Mouse (Mus musculus) limb, embryonic 10.5 days (tissue): Measurements from ENCODE around the gene Slpi. TPM values are rescaled to one million over a fixed set of nuclear protein-coding genes. Genes with fewer than 3 reads are reported as not detected.
A peak's percentile ranks its signal among the peaks of the same experiment; 100 is the strongest.

Source experiments
- DNase-seq: peaks from one replicate; pipeline ENCODE4 v3.0.0-alpha.2; 2017; ENCODE audit warnings: low spot score
- H3K27ac ChIP-seq: fragments of 300-500 bp; sonication (generic); 2 replicates; pipeline ENCODE4 v1.5.1; 2016; ENCODE audit warnings: mild to moderate bottlenecking
- H3K27me3 ChIP-seq: fragments of 300-500 bp; sonication (generic); 2 replicates; pipeline ENCODE4 v1.6.1; 2016; ENCODE audit warnings: low read depth, mild to moderate bottlenecking; ENCODE audit not compliant: poor library complexity, severe bottlenecking
- H3K36me3 ChIP-seq: fragments of 300-500 bp; sonication (generic); 2 replicates; pipeline ENCODE4 v1.6.1; 2016; ENCODE audit warnings: mild to moderate bottlenecking, moderate library complexity
- H3K4me1 ChIP-seq: fragments of 300-500 bp; sonication (generic); 2 replicates; pipeline ENCODE4 v1.6.1; 2016
- H3K4me3 ChIP-seq: fragments of 300-500 bp; sonication (generic); 2 replicates; pipeline ENCODE4 v1.5.1; 2016; ENCODE audit warnings: mild to moderate bottlenecking, moderate library complexity
- H3K9me3 ChIP-seq: fragments of 300-500 bp; sonication (generic); replicated peaks from 2 replicates; pipeline ENCODE4 v1.6.1; 2016; ENCODE audit warnings: mild to moderate bottlenecking
- WGBS: fragments of 180-500 bp; shearing (Covaris S2); methylation state at CpG from one replicate; pipeline ENCODE4 v1.1.7; 2016; 5-methylcytosine and 5-hydroxymethylcytosine counted together
- polyA plus RNA-seq: library from polyadenylated mRNA; unstranded; fragments of >200 nt; fragmentation: Nextera tagmentation; extraction: Ambion mirVana; gene quantifications from 2 replicates; pipeline ENCODE4 v1.2.1, GENCODE M21; 2016

The Slpi gene
- 0.46 TPM in 1 of 2 replicates, not detected in the other for polyA plus RNA-seq

GRCm38 (mm10) chr2:164389020-164389419 lies at the start of gene Slpi:
Slpi (minus strand) TSS chr2:164389095.
- WGBS: under 1% methylated on average over 17 of the region's 17 CpGs
- Histone ChIP-seq H3K4me1 (peaks cover 24% of the 10 kb centered on the region), H3K36me3 (no peaks in the 10 kb centered on the region), H3K27ac (peak within 1 kb of the TSS; percentile 85), H3K9me3 (no peaks in the 10 kb centered on the region), H3K4me3 (peak within 1 kb of the TSS; percentile 55), H3K27me3 (peaks cover 70% of the 10 kb centered on the region)
- DNase-seq: peak; percentile 64

- H3K4me1 ChIP-seq: peaks cover 87% of the 10 kb centered on the region
- H3K36me3 ChIP-seq: no peaks in the 10 kb centered on the region
- 56% methylated on average over 8 of the region's 8 CpGs for WGBS
- no peak for DNase-seq
- no peak overlapping the region for H3K27ac ChIP-seq
- peaks cover 46% of the 10 kb centered on the region for H3K27me3 ChIP-seq
- H3K4me3 ChIP-seq: no peak overlapping the region
- H3K9me3 ChIP-seq: no peaks in the 10 kb centered on the region
Observed at GRCm38 (mm10) chr2:164438257-164438656, 49.4 kb upstream of the Slpi start.

GRCm38 (mm10) chr2:164437710-164438109 lies 48.8 kb upstream of the Slpi start:
- H3K4me3 ChIP-seq: no peak overlapping the region
- WGBS: 68% methylated on average over 6 of the region's 6 CpGs
- no peak overlapping the region for H3K27ac ChIP-seq
- no peaks in the 10 kb centered on the region for H3K36me3 ChIP-seq
- peaks cover 87% of the 10 kb centered on the region for H3K4me1 ChIP-seq
- H3K27me3 ChIP-seq: peaks cover 46% of the 10 kb centered on the region
- DNase-seq: no peak
- H3K9me3 ChIP-seq: no peaks in the 10 kb centered on the region

- Histone ChIP-seq H3K27ac (peak overlapping the region; percentile 77), H3K4me3 (peak overlapping the region; percentile 24; the same call in 1 of the 2 replicates), H3K4me1 (peaks cover 87% of the 10 kb centered on the region), H3K36me3 (no peaks in the 10 kb centered on the region), H3K9me3 (no peaks in the 10 kb centered on the region), H3K27me3 (peaks cover 43% of the 10 kb centered on the region)
- DNase-seq: no peak
- 41% methylated on average over 3 of the region's 3 CpGs for WGBS
Observed at GRCm38 (mm10) chr2:164436961-164437360, 48.1 kb upstream of the Slpi start.

GRCm38 (mm10) chr2:164436215-164436913 lies 47.5 kb upstream of the Slpi start:
- 23% methylated on average over 8 of the region's 8 CpGs for WGBS
- H3K9me3 ChIP-seq: no peaks in the 10 kb centered on the region
- H3K36me3 ChIP-seq: no peaks in the 10 kb centered on the region
- no peak for DNase-seq
- H3K4me3 ChIP-seq: peak overlapping the region; percentile 24
- peak overlapping the region; percentile 77 for H3K27ac ChIP-seq
- peaks cover 87% of the 10 kb centered on the region for H3K4me1 ChIP-seq
- peaks cover 43% of the 10 kb centered on the region for H3K27me3 ChIP-seq

GRCm38 (mm10) chr2:164435216-164436090 lies 46.6 kb upstream of the Slpi start:
- WGBS: 53% methylated on average over 5 of the region's 5 CpGs
- H3K27ac ChIP-seq: peak overlapping the region; percentile 54; the same call in 1 of the 2 replicates
- no peak overlapping the region for H3K4me3 ChIP-seq
- H3K36me3 ChIP-seq: no peaks in the 10 kb centered on the region
- no peaks in the 10 kb centered on the region for H3K9me3 ChIP-seq
- H3K27me3 ChIP-seq: peaks cover 46% of the 10 kb centered on the region
- DNase-seq: no peak
- H3K4me1 ChIP-seq: peaks cover 87% of the 10 kb centered on the region

- H3K4me1 ChIP-seq: peaks cover 84% of the 10 kb centered on the region
- no peak overlapping the region for H3K27ac ChIP-seq
- 58% methylated on average over 3 of the region's 3 CpGs for WGBS
- H3K4me3 ChIP-seq: no peak overlapping the region
- no peaks in the 10 kb centered on the region for H3K36me3 ChIP-seq
- peaks cover 46% of the 10 kb centered on the region for H3K27me3 ChIP-seq
- no peak for DNase-seq
- no peaks in the 10 kb centered on the region for H3K9me3 ChIP-seq
Observed at GRCm38 (mm10) chr2:164434681-164435080, 45.8 kb upstream of the Slpi start.

- Histone ChIP-seq H3K9me3 (no peaks in the 10 kb centered on the region), H3K27ac (0 out of 2 replicates have a peak overlapping the region, but pooled peaks have one; percentile 56), H3K36me3 (peaks cover 8% of the 10 kb centered on the region), H3K27me3 (peaks cover 53% of the 10 kb centered on the region), H3K4me3 (no peak overlapping the region), H3K4me1 (peaks cover 76% of the 10 kb centered on the region)
- DNase-seq: no peak
- 79% methylated on average over 9 of the region's 9 CpGs for WGBS
Observed at GRCm38 (mm10) chr2:164433278-164433895, 44.5 kb upstream of the Slpi start.

GRCm38 (mm10) chr2:164432541-164433191 lies 43.8 kb upstream of the Slpi start:
- Histone ChIP-seq H3K4me1 (peaks cover 69% of the 10 kb centered on the region), H3K36me3 (peaks cover 13% of the 10 kb centered on the region), H3K4me3 (no peak overlapping the region), H3K27ac (peak overlapping the region; percentile 56; the same call in 1 of the 2 replicates), H3K9me3 (no peaks in the 10 kb centered on the region), H3K27me3 (peaks cover 60% of the 10 kb centered on the region)
- no peak for DNase-seq
- 36% methylated on average over 22 of the region's 22 CpGs for WGBS

- Histone ChIP-seq H3K4me3 (no peak overlapping the region), H3K9me3 (no peaks in the 10 kb centered on the region), H3K4me1 (peaks cover 61% of the 10 kb centered on the region), H3K27ac (peak overlapping the region; percentile 56; the same call in 1 of the 2 replicates), H3K36me3 (peaks cover 16% of the 10 kb centered on the region), H3K27me3 (peaks cover 60% of the 10 kb centered on the region)
- DNase-seq: no peak
- WGBS: 70% methylated on average over 9 of the region's 9 CpGs
Observed at GRCm38 (mm10) chr2:164431676-164432465, 43.0 kb upstream of the Slpi start.

GRCm38 (mm10) chr2:164430697-164431096 lies 41.8 kb upstream of the Slpi start:
- peaks cover 16% of the 10 kb centered on the region for H3K36me3 ChIP-seq
- WGBS: 10% methylated on average over 7 of the region's 7 CpGs
- peaks cover 57% of the 10 kb centered on the region for H3K27me3 ChIP-seq
- DNase-seq: no peak
- H3K4me1 ChIP-seq: peaks cover 55% of the 10 kb centered on the region
- 0 out of 2 replicates have a peak overlapping the region, but pooled peaks have one; percentile 12 for H3K4me3 ChIP-seq
- peak overlapping the region; percentile 26; the same call in 1 of the 2 replicates for H3K27ac ChIP-seq
- H3K9me3 ChIP-seq: no peaks in the 10 kb centered on the region
